Mouse (Mus musculus) hindbrain, embryonic 11.5 days (tissue): ENCODE data around the gene Ttyh2. TPM values are rescaled to one million over a fixed set of nuclear protein-coding genes. Genes with fewer than 3 reads are reported as not detected.

ENCODE experiments used
- ATAC-seq: fragments of 200-750 bp; cut with Nextera tagmentation; 2 replicates; pipeline ENCODE4 v1.8.0; 2017; ENCODE audit warnings: mild to moderate bottlenecking, moderate TSS enrichment, moderate library complexity; ENCODE audit not compliant: low FRiP score
- DNase-seq: peaks from one replicate; pipeline ENCODE4 v3.0.0-alpha.2; 2015; ENCODE audit warnings: low spot score
- H3K27ac ChIP-seq: fragments of 300-500 bp; sonication (generic); 2 replicates; pipeline ENCODE4 v1.5.1; 2014; ENCODE audit warnings: mild to moderate bottlenecking, low read depth, low read length
- H3K27me3 ChIP-seq: fragments of 300-500 bp; sonication (generic); 2 replicates; pipeline ENCODE4 v1.6.1; 2014; ENCODE audit warnings: mild to moderate bottlenecking, low read length, moderate library complexity, mixed read lengths; ENCODE audit not compliant: control insufficient read depth, insufficient read depth
- H3K36me3 ChIP-seq: fragments of 300-500 bp; sonication (generic); 2 replicates; pipeline ENCODE4 v1.6.1; 2014; ENCODE audit warnings: mild to moderate bottlenecking, low read length, moderate library complexity, mixed read lengths; ENCODE audit not compliant: control insufficient read depth, insufficient read depth
- H3K4me1 ChIP-seq: fragments of 300-500 bp; sonication (generic); replicated peaks from 2 replicates; pipeline ENCODE4 v1.6.1; 2014; ENCODE audit warnings: low read length, mixed read lengths; ENCODE audit not compliant: control insufficient read depth, insufficient read depth
- H3K4me2 ChIP-seq: fragments of 300-500 bp; sonication (generic); replicated peaks from 2 replicates; pipeline ENCODE4 v1.6.1; 2014; ENCODE audit warnings: mild to moderate bottlenecking, low read depth, low read length
- H3K4me3 ChIP-seq: fragments of 300-500 bp; sonication (generic); 2 replicates; pipeline ENCODE4 v1.5.1; 2014; ENCODE audit warnings: low read depth, low read length
- H3K9ac ChIP-seq: fragments of 300-500 bp; sonication (generic); 2 replicates; pipeline ENCODE4 v1.6.1; 2014; ENCODE audit warnings: low read depth, low read length
- H3K9me3 ChIP-seq: fragments of 300-500 bp; sonication (generic); 2 replicates; pipeline ENCODE4 v1.6.1; 2016; ENCODE audit warnings: low read length; ENCODE audit not compliant: control insufficient read depth
- WGBS: fragments of 180-500 bp; shearing (Covaris S2); extraction: QIAGEN DNeasy Blood & Tissue Kit; methylation state at CpG from one replicate; pipeline ENCODE4 v1.1.7; 2014; 5-methylcytosine and 5-hydroxymethylcytosine counted together
- polyA plus RNA-seq: library from polyadenylated mRNA; unstranded; fragments of >200 nt; fragmentation: Nextera tagmentation; extraction: Ambion mirVana; gene quantifications from 2 replicates; pipeline ENCODE4 v1.2.1, GENCODE M21; 2014

Gene Ttyh2
- polyA plus RNA-seq: 15.3 and 16.0 TPM in 2 replicates

DNA sequence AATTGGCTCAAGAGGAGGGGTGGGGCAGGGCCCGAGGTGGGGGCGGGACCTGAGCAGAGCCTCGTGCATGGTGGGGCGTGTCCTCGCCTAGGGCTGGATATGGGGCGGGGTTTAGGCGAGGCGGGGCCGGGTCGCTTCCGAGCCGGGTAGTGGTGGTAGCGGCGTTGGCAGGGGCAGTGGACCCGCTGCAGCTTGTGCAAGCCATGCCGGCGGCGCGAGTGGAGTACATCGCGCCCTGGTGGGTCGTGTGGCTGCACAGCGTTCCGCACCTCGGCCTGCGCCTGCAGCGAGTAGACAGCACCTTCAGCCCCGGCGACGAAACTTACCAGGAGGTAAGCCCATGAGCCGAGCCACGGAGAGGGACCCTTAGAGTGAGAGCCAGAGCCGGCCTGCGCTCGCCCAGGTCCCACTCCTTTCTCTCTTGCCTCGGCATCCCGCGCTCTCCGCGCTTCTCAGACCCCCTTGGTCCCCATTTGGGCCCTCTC is at the start of gene Ttyh2:
TSS of gene Ttyh2 (plus strand) at position 91 of the 485 bp plus-strand sequence.
- ATAC-seq: peak; percentile 87
- Histone ChIP-seq H3K4me1 (0 out of 2 replicates have a peak, but pooled peaks cover 2% of the 10 kb centered on the region), H3K27ac (0 out of 2 replicates have a peak within 1 kb of the TSS, but pooled peaks have one; percentile 6)

DNA sequence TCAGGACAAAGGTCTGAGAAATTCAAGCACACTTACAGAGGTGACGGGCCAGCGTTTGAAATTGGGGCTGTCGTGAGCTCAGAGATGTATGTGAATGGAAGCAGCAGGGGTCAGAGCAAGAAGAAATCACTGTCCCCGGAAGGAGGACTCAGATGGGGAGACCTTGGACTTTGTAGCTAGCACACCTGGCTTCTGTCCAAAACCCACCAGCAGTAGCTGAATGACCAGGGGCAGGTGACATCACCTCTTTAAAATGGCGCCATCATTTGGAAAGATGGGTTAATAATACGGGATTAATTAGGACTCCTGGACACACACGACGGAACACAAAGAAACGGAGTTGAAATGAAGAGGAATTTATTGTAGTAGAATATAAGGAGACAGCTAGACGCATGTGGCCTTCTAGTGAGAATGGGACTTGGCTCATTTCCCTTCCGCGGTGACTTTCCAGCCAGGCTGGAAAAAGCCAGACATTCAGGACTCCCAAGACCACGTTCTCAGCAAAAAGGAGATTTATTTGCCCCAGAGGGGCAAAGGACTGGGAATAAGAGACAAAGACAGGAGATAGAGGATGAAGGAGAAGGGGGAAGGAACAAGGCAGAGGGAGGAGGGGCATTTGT is 49.0 kb upstream of the Ttyh2 start:
- WGBS: 83% methylated on average over 13 of the region's 13 CpGs
- Histone ChIP-seq H3K4me2 (no peak overlapping the region), H3K36me3 (no peaks in the 10 kb centered on the region)

More for the DNA sequence above, at the start of gene Ttyh2:
- peak within 1 kb of the TSS; percentile 52 for H3K4me3 ChIP-seq
- peak; percentile 87 for DNase-seq
- H3K9ac ChIP-seq: peak within 1 kb of the TSS; percentile 51
- H3K27me3 ChIP-seq: no peaks in the 10 kb centered on the region
- H3K36me3 ChIP-seq: peaks cover 13% of the 10 kb centered on the region; the same call in 1 of the 2 replicates
- H3K9me3 ChIP-seq: no peaks in the 10 kb centered on the region
- H3K4me2 ChIP-seq: peak within 1 kb of the TSS; percentile 77
- WGBS: 0% methylated on average over 39 of the region's 40 CpGs

GRCm38 (mm10) chr11:114627036-114627435 is 48.2 kb upstream of the Ttyh2 start:
- Histone ChIP-seq H3K9me3 (0 out of 2 replicates have a peak, but pooled peaks cover 2% of the 10 kb centered on the region), H3K27ac (no peak overlapping the region), H3K4me2 (no peak overlapping the region), H3K27me3 (no peaks in the 10 kb centered on the region), H3K4me3 (no peak overlapping the region), H3K36me3 (no peaks in the 10 kb centered on the region), H3K9ac (no peak overlapping the region), H3K4me1 (no peaks in the 10 kb centered on the region)
- no peak for ATAC-seq
- 85% methylated on average over 6 of the region's 6 CpGs for WGBS
- DNase-seq: no peak

More for the DNA sequence above, 49.0 kb upstream of the Ttyh2 start:
- DNase-seq (no peak), ATAC-seq (no peak)
- Histone ChIP-seq H3K4me1 (no peaks in the 10 kb centered on the region), H3K27me3 (no peaks in the 10 kb centered on the region), H3K9me3 (0 out of 2 replicates have a peak, but pooled peaks cover 2% of the 10 kb centered on the region), H3K9ac (no peak overlapping the region), H3K4me3 (no peak overlapping the region), H3K27ac (no peak overlapping the region)

GRCm38 (mm10) chr11:114628032-114628431 is 47.2 kb upstream of the Ttyh2 start:
- Histone ChIP-seq H3K27ac (no peak overlapping the region), H3K9me3 (0 out of 2 replicates have a peak, but pooled peaks cover 2% of the 10 kb centered on the region), H3K4me2 (no peak overlapping the region), H3K4me3 (no peak overlapping the region), H3K4me1 (no peaks in the 10 kb centered on the region), H3K27me3 (no peaks in the 10 kb centered on the region), H3K36me3 (no peaks in the 10 kb centered on the region), H3K9ac (no peak overlapping the region)
- 72% methylated on average over 12 of the region's 12 CpGs for WGBS
- ATAC-seq (no peak), DNase-seq (no peak)

- H3K9ac ChIP-seq: no peak overlapping the region
- 82% methylated on average over 5 of the region's 5 CpGs for WGBS
Observed at GRCm38 (mm10) chr11:114630044-114630443, 45.2 kb upstream of the Ttyh2 start.

DNA sequence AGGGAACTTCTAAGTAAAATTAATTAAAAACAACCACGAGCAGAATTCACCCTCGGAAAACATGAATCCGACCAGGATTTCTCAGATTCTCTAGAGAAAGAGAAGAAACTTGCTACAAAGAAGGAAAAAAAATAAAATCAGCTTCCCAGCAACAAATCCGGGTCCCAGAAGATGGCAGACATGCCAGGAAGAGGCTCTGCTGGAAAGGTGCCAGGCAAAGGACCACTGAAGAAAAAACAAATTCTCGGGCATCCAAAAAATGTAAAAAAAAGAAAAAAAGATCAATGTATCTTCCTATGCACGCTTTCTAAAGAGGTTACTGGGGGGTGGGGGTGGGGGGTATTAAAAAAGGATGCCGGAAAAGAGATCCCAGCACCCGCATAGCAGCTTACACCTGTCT is 43.0 kb upstream of the Ttyh2 start:
- H3K9me3 ChIP-seq: 0 out of 2 replicates have a peak, but pooled peaks cover 2% of the 10 kb centered on the region
- WGBS: 79% methylated on average over 8 of the region's 8 CpGs
- H3K9ac ChIP-seq: no peak overlapping the region
- no peaks in the 10 kb centered on the region for H3K27me3 ChIP-seq
- ATAC-seq (no peak), DNase-seq (no peak)
- no peak overlapping the region for H3K27ac ChIP-seq
- no peaks in the 10 kb centered on the region for H3K36me3 ChIP-seq
- H3K4me1 ChIP-seq: 0 out of 2 replicates have a peak, but pooled peaks cover 2% of the 10 kb centered on the region
- no peak overlapping the region for H3K4me3 ChIP-seq
- H3K4me2 ChIP-seq: no peak overlapping the region

More at GRCm38 (mm10) chr11:114630044-114630443, 45.2 kb upstream of the Ttyh2 start:
- H3K4me2 ChIP-seq: no peak overlapping the region
- H3K36me3 ChIP-seq: no peaks in the 10 kb centered on the region
- 0 out of 2 replicates have a peak, but pooled peaks cover 2% of the 10 kb centered on the region for H3K9me3 ChIP-seq
- DNase-seq (no peak), ATAC-seq (no peak)
- no peaks in the 10 kb centered on the region for H3K4me1 ChIP-seq
- H3K27me3 ChIP-seq: no peaks in the 10 kb centered on the region
- H3K27ac ChIP-seq: no peak overlapping the region
- no peak overlapping the region for H3K4me3 ChIP-seq

DNA sequence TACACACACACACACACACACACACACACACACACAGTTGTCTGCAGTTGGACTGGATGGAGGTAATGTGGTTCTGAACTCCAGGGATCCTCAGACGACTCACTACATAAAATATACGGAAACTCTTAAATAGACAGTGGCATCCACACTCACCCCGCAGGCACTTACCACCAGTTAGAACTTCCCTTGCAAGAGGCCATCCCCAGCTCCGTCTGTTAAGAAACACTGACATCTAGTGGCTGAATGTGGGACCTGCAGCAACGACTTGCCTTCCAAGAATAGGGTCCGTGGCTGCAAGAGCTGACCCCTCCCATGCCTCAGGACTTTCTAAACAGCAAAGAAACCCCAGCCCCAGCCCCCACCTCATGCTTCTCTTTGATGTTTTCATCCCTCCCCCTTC is 38.9 kb upstream of the Ttyh2 start:
- no peak overlapping the region for H3K9ac ChIP-seq
- H3K4me2 ChIP-seq: 0 out of 2 replicates have a peak overlapping the region, but pooled peaks have one; percentile 1
- peak; percentile 97 for DNase-seq
- H3K9me3 ChIP-seq: no peaks in the 10 kb centered on the region
- peak; percentile 52; the same call in 1 of the 2 replicates for ATAC-seq
- peaks cover 2% of the 10 kb centered on the region; the same call in 1 of the 2 replicates for H3K27me3 ChIP-seq
- WGBS: under 1% methylated on average over 6 of the region's 6 CpGs
- H3K4me1 ChIP-seq: peaks cover 9% of the 10 kb centered on the region; the same call in 1 of the 2 replicates
- no peaks in the 10 kb centered on the region for H3K36me3 ChIP-seq
- H3K4me3 ChIP-seq: no peak overlapping the region
- H3K27ac ChIP-seq: no peak overlapping the region

GRCm38 (mm10) chr11:114636727-114637505 is 38.3 kb upstream of the Ttyh2 start:
- H3K9ac ChIP-seq: no peak overlapping the region
- H3K36me3 ChIP-seq: no peaks in the 10 kb centered on the region
- ATAC-seq (0 out of 2 replicates have a peak, but pooled peaks have one; percentile 45), DNase-seq (no peak)
- no peak overlapping the region for H3K4me3 ChIP-seq
- H3K9me3 ChIP-seq: no peaks in the 10 kb centered on the region
- no peak overlapping the region for H3K27ac ChIP-seq
- H3K4me1 ChIP-seq: peaks cover 9% of the 10 kb centered on the region; the same call in 1 of the 2 replicates
- no peak overlapping the region for H3K4me2 ChIP-seq
- H3K27me3 ChIP-seq: peaks cover 2% of the 10 kb centered on the region; the same call in 1 of the 2 replicates
- 59% methylated on average over 34 of the region's 35 CpGs for WGBS
